Comparison of ENCODE assay signal across 15 mouse cellular contexts in genomic region chr7:138267976-138268646, GRCm38 (mm10).
A peak's percentile ranks its signal among the peaks of the same experiment; 100 is the strongest.
DNase-seq lines count a peak whose midpoint lies in the region; ATAC-seq and TF ChIP-seq lines count a peak whose summit lies in the region.
"Had no signal": no experiment of that assay in that cellular context is flagged by ENCODE, and none has a peak within 500 bp of the region (broad histone marks: within the 10 kb centered on the region; RNA-seq: fewer than 3 reads in every experiment).

No protein-coding gene starts in this region.

- no peaks in the 10 kb centered on the region; the same call in 1 of the 2 replicates for H3K4me1 ChIP-seq in embryonic facial prominence, embryonic 11.5 days (ENCODE audit: control insufficient read depth, insufficient read depth, low read length)
- no peaks in the 10 kb centered on the region for H3K4me1 ChIP-seq in liver, postnatal 0 days (ENCODE audit: insufficient read depth)
- H3K4me1 ChIP-seq: forebrain, embryonic 13.5 days; liver, embryonic 13.5 days; neural tube, embryonic 12.5 days had no signal

- TF ChIP-seq CTCF in gastrocnemius, adult 2 months (IDR thresholded peaks at IDR 0.05), result no peak
- TF ChIP-seq CTCF in liver, postnatal 0 days (IDR thresholded peaks at IDR 0.05; ENCODE audit: low read depth), result no peak

- ATAC-seq in embryonic facial prominence, embryonic 11.5 days (replicated peaks; ENCODE audit: insufficient number of reproducible peaks, low FRiP score, low TSS enrichment, low read depth), result no peak
- no peak for ATAC-seq in liver, postnatal 0 days
- ATAC-seq: forebrain, embryonic 13.5 days had no signal

- H3K9me3 ChIP-seq in embryonic facial prominence, embryonic 11.5 days (replicated peaks; ENCODE audit: control insufficient read depth, low read length), result no peaks in the 10 kb centered on the region
- no peaks in the 10 kb centered on the region for H3K9me3 ChIP-seq in liver, postnatal 0 days (ENCODE audit: low read length)
- H3K9me3 ChIP-seq: forebrain, embryonic 13.5 days; liver, embryonic 13.5 days; neural tube, embryonic 12.5 days had no signal

- H3K4me2 ChIP-seq in embryonic facial prominence, embryonic 11.5 days (ENCODE audit: low read depth, low read length), result no peak overlapping the region
- no peak overlapping the region for H3K4me2 ChIP-seq in liver, postnatal 0 days (ENCODE audit: low read depth, low read length)
- H3K4me2 ChIP-seq: forebrain, embryonic 13.5 days; liver, embryonic 13.5 days; neural tube, embryonic 12.5 days had no signal

- no peaks in the 10 kb centered on the region for H3K36me3 ChIP-seq in embryonic facial prominence, embryonic 11.5 days (replicated peaks; ENCODE audit: control insufficient read depth, insufficient read depth, low read depth, low read length)
- no peaks in the 10 kb centered on the region for H3K36me3 ChIP-seq in liver, postnatal 0 days (replicated peaks; ENCODE audit: insufficient read depth, low read length)
- H3K36me3 ChIP-seq: G1E; liver, embryonic 13.5 days; neural tube, embryonic 12.5 days had no signal

- H3K27ac ChIP-seq in embryonic facial prominence, embryonic 11.5 days (replicated peaks; ENCODE audit: low read depth, low read length), result no peak overlapping the region
- H3K27ac ChIP-seq in gastrocnemius, adult 2 months, result no peak overlapping the region
- no peak overlapping the region for H3K27ac ChIP-seq in liver, postnatal 0 days (ENCODE audit: low read depth)
- H3K27ac ChIP-seq: forebrain, embryonic 13.5 days; liver, embryonic 13.5 days; macrophage; neural tube, embryonic 12.5 days had no signal

- 51% methylated on average over 5 of the region's 5 CpGs for WGBS in embryonic facial prominence, embryonic 11.5 days
- 75% methylated on average over 5 of the region's 5 CpGs for WGBS in liver, postnatal 0 days (ENCODE audit: insufficient replicate concordance)

- TF ChIP-seq EP300 in liver, postnatal 0 days (IDR thresholded peaks at IDR 0.05; ENCODE audit: low read depth), result no peak

- peak; percentile 12 for DNase-seq in gastrocnemius, postnatal 10 days
- DNase-seq in gastrocnemius, postnatal 36 days, result no peak
- DNase-seq in right cerebral cortex, postnatal 4 days, result peak; percentile 14
- no peak for DNase-seq in right cerebral cortex, postnatal 36 days (ENCODE audit: low spot score in 2 of 2)
- peak; percentile 57 for DNase-seq in embryonic facial prominence, embryonic 11.5 days (ENCODE audit: low spot score)
- peak; percentile 30 for DNase-seq in retina, postnatal 7 days (ENCODE audit: low read depth, low spot score)
- no peak for DNase-seq in gastrocnemius, adult 2 months
- DNase-seq in liver, postnatal 0 days, result no peak
- DNase-seq: adrenal gland, adult 2 months; heart, postnatal 4 days; liver, embryonic 13.5 days had no signal

- H3K9ac ChIP-seq in embryonic facial prominence, embryonic 11.5 days (replicated peaks; ENCODE audit: low read length), result no peak overlapping the region
- no peak overlapping the region for H3K9ac ChIP-seq in liver, postnatal 0 days (replicated peaks)
- H3K9ac ChIP-seq: forebrain, embryonic 13.5 days; liver, embryonic 13.5 days; neural tube, embryonic 12.5 days had no signal

- intact Hi-C loops in gastrocnemius, postnatal 36 days (cut with DNase I), result no loop called here
- intact Hi-C loops in gastrocnemius, adult 2 months (cut with DNase I), result no loop called here

- H3K4me3 ChIP-seq in embryonic facial prominence, embryonic 11.5 days (ENCODE audit: low read depth, low read length), result no peak overlapping the region
- H3K4me3 ChIP-seq in gastrocnemius, adult 2 months, result no peak overlapping the region
- no peak overlapping the region for H3K4me3 ChIP-seq in liver, postnatal 0 days (ENCODE audit: low read depth, low read length)
- H3K4me3 ChIP-seq: forebrain, embryonic 13.5 days; liver, embryonic 13.5 days; neural tube, embryonic 12.5 days had no signal

- no peaks in the 10 kb centered on the region for H3K27me3 ChIP-seq in embryonic facial prominence, embryonic 11.5 days (ENCODE audit: control insufficient read depth, insufficient read depth, low read length)
- no peaks in the 10 kb centered on the region for H3K27me3 ChIP-seq in liver, postnatal 0 days (ENCODE audit: insufficient read depth, low read length)
- H3K27me3 ChIP-seq: forebrain, embryonic 13.5 days; liver, embryonic 13.5 days; neural tube, embryonic 12.5 days had no signal

Comparison
In these comparisons a context has a peak if more than half of its experiments do, and no peak if none do; other contexts are left out.
1. DNase-seq: peak in gastrocnemius, postnatal 10 days (single experiment), right cerebral cortex, postnatal 4 days (single experiment), embryonic facial prominence, embryonic 11.5 days (single experiment) and retina, postnatal 7 days (single experiment); none in gastrocnemius, postnatal 36 days (0 of 2), right cerebral cortex, postnatal 36 days (0 of 2), gastrocnemius, adult 2 months (single experiment) and liver, postnatal 0 days (single experiment).